Mouse (Mus musculus) stomach, embryonic 14.5 days (tissue): ENCODE results near the gene Sgo1. TPM values are rescaled to one million over a fixed set of nuclear protein-coding genes. Genes with fewer than 3 reads are reported as not detected.
A peak's percentile ranks its signal among the peaks of the same experiment; 100 is the strongest.

ENCODE experiments used
- ATAC-seq: fragments of 200-750 bp; cut with Nextera tagmentation; 2 replicates; pipeline ENCODE4 v1.8.0; 2017; ENCODE audit warnings: low read depth, moderate TSS enrichment; ENCODE audit not compliant: insufficient number of reproducible peaks, insufficient read depth, low FRiP score
- H3K27ac ChIP-seq: fragments of 300-500 bp; sonication (generic); 2 replicates; pipeline ENCODE4 v1.5.1; 2014; ENCODE audit warnings: mild to moderate bottlenecking, low read length, moderate library complexity, mixed read lengths
- H3K27me3 ChIP-seq: fragments of 300-500 bp; sonication (generic); 2 replicates; pipeline ENCODE4 v1.6.1; 2014; ENCODE audit warnings: low read length, control low read depth, mixed read lengths; ENCODE audit not compliant: control insufficient read depth, insufficient read depth
- H3K36me3 ChIP-seq: fragments of 300-500 bp; sonication (generic); 2 replicates; pipeline ENCODE4 v1.6.1; 2014; ENCODE audit warnings: mild to moderate bottlenecking, control low read depth, low read length, moderate library complexity, mixed read lengths; ENCODE audit not compliant: control insufficient read depth, insufficient read depth
- H3K4me1 ChIP-seq: fragments of 300-500 bp; sonication (generic); 2 replicates; pipeline ENCODE4 v1.6.1; 2014; ENCODE audit warnings: low read length, control low read depth, mixed read lengths; ENCODE audit not compliant: control insufficient read depth, insufficient read depth
- H3K4me2 ChIP-seq: fragments of 300-500 bp; sonication (generic); replicated peaks from 2 replicates; pipeline ENCODE4 v1.6.1; 2014; ENCODE audit warnings: low read depth, low read length, control low read depth
- H3K4me3 ChIP-seq: fragments of 300-500 bp; sonication (generic); 2 replicates; pipeline ENCODE4 v1.5.1; 2014; ENCODE audit warnings: low read depth, low read length, control low read depth
- H3K9ac ChIP-seq: fragments of 300-500 bp; sonication (generic); replicated peaks from 2 replicates; pipeline ENCODE4 v1.6.1; 2014; ENCODE audit warnings: low read depth, mild to moderate bottlenecking, control low read depth, low read length, moderate library complexity, mixed read lengths
- H3K9me3 ChIP-seq: fragments of 300-500 bp; sonication (generic); 2 replicates; pipeline ENCODE4 v1.6.1; 2016; ENCODE audit warnings: low read depth, low read length, control low read depth; ENCODE audit not compliant: control insufficient read depth
- WGBS: fragments of 180-500 bp; shearing (Covaris S2); extraction: QIAGEN DNeasy Blood & Tissue Kit; methylation state at CpG from one replicate; pipeline ENCODE4 v1.1.7; 2014; 5-methylcytosine and 5-hydroxymethylcytosine counted together
- polyA plus RNA-seq: library from polyadenylated mRNA; unstranded; fragments of >200 nt; fragmentation: Nextera tagmentation; extraction: Ambion mirVana; gene quantifications from 2 replicates; pipeline ENCODE4 v1.2.1, GENCODE M21; 2014

Gene Sgo1
- polyA plus RNA-seq, 1 experiment from 2014 or later, result 47.0 TPM

DNA sequence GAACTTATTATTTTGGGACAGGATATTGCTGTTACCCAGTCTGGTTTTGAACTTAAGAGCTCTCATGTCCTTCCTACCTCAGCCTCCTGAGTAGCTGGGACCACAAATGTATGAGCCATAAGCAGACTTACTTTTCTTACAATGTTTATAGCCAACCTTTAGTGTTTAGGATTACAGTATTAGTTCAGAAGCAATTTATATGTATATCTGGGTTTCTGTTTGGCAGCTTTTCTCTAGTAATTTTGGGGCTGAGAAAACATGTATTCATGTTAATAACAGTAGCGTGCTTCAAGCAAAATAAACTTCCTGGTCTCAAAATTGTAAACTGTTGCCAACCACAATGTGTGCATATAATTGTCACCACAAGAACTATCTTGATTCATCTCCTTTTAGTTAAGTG lies 812 bp downstream of the Sgo1 start:
- H3K36me3 ChIP-seq, result peaks cover 21% of the 10 kb centered on the region; the same call in 1 of the 2 replicates
- ATAC-seq, result no peak
- no peak overlapping the region for H3K27ac ChIP-seq
- peak overlapping the region; percentile 41 for H3K9ac ChIP-seq
- WGBS, result 5% methylated on average over 1 of the region's 1 CpGs
- H3K4me1 ChIP-seq, result 0 out of 2 replicates have a peak, but pooled peaks cover 3% of the 10 kb centered on the region
- H3K4me2 ChIP-seq, result peak overlapping the region; percentile 59
- peak overlapping the region; percentile 57 for H3K4me3 ChIP-seq
- no peaks in the 10 kb centered on the region for H3K9me3 ChIP-seq
- H3K27me3 ChIP-seq, result no peaks in the 10 kb centered on the region

DNA sequence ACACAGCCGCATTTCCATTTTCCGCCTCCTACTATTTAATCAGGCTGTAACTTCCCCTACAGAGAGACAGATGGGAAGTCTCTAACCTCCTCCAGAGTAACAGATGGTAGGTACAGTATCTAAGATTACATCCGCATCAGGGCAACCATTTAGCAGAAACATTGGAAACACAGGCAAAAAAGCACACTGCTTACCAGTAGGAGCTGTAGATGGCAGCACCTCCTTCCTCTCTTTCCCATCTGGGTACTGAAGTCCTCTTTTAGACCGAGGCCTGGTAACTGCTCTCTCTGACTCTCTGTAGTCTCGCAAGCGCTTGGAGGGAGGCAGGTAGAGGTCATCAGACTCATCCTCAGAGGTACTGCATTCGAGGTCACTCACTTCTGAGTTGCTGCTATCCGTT lies 10.4 kb downstream of the Sgo1 start:
- no peak overlapping the region for H3K27ac ChIP-seq
- H3K4me1 ChIP-seq, result no peaks in the 10 kb centered on the region
- H3K27me3 ChIP-seq, result no peaks in the 10 kb centered on the region
- peaks cover 57% of the 10 kb centered on the region for H3K36me3 ChIP-seq
- H3K4me2 ChIP-seq, result no peak overlapping the region
- no peak overlapping the region for H3K9ac ChIP-seq
- WGBS, result 78% methylated on average over 8 of the region's 8 CpGs
- H3K9me3 ChIP-seq, result no peaks in the 10 kb centered on the region
- H3K4me3 ChIP-seq, result no peak overlapping the region
- 0 out of 2 replicates have a peak, but pooled peaks have one; percentile 37 for ATAC-seq

DNA sequence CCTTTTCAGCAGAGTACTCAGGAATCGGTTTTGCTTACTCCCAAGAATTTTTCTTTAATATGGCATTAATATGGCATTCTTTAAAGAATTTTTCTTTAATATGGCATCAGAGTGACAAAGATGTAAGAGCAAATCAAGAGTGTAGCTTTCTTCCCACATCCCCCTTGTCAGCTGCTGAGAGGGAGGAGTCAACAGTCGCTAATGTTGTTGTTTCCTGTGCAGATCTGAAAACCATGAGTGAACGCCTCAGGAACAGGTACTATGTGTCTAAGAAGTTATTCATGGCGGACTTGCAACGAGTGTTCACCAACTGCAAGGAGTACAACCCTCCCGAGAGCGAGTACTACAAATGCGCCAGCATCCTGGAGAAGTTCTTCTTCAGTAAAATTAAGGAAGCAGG lies 18.7 kb downstream of the Sgo1 start:
- no peak overlapping the region for H3K27ac ChIP-seq
- no peak for ATAC-seq
- H3K9ac ChIP-seq, result no peak overlapping the region
- H3K4me2 ChIP-seq, result no peak overlapping the region
- 93% methylated on average over 8 of the region's 8 CpGs for WGBS
- H3K4me1 ChIP-seq, result no peaks in the 10 kb centered on the region
- peaks cover 18% of the 10 kb centered on the region; the same call in 1 of the 2 replicates for H3K36me3 ChIP-seq
- no peaks in the 10 kb centered on the region for H3K9me3 ChIP-seq
- no peaks in the 10 kb centered on the region for H3K27me3 ChIP-seq
- no peak overlapping the region for H3K4me3 ChIP-seq

DNA sequence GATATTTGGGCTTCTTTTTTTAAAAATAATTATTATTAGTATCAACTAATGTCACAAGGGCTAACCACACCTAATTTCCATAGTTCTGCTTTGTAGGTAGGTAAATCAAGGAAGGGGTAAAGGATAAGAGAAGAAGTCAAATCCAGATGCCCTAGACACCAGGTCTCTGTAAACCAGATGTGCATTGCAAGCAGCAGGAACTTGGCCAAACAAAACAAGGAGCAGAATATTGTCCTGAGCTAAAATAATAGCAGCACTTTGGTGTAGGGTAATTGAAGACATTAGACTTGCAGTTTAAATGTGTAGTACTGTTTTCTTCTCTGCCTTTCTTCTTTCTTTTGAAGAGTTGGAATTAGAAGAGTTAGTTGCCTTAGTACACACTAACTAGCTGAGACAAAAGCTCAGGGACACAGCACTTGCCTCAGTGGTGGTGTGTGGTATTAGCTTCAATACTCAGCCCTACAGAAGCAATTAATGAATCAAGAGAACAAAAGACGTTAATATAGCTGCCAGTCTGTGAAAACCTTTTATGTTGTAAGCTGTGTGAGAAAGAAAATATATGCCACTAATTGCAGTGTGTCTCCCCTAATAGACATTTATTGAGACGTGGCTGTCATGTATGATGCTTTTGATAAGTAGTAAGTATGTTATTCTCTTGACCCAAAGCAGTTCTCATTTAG lies 24.3 kb downstream of the Sgo1 start:
- Histone ChIP-seq H3K27me3 (no peaks in the 10 kb centered on the region), H3K4me2 (no peak overlapping the region), H3K27ac (no peak overlapping the region), H3K4me3 (no peak overlapping the region), H3K9ac (no peak overlapping the region), H3K9me3 (no peaks in the 10 kb centered on the region), H3K4me1 (no peaks in the 10 kb centered on the region), H3K36me3 (peaks cover 5% of the 10 kb centered on the region; the same call in 1 of the 2 replicates)
- 79% methylated on average over 2 of the region's 2 CpGs for WGBS
- no peak for ATAC-seq

DNA sequence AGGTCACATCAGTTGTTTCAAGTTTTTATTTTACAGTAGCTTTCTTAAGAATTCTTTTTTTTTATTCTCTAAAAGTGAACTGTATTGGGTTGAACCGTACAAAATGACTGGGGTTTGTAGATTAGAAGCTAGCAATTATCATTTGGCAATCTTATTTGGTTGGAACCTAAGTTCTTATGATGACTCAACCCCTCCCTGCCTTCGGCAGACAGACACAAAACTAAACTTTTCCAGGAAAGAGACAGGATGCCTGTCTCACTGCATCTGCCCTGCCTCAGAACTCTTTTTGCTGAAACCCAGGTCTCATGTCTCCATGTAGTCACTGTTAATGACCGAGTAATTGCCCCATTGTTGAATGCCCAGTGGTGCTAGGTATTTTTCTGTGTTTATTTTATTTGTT lies 24.9 kb downstream of the Sgo1 start:
- H3K27ac ChIP-seq, result no peak overlapping the region
- H3K27me3 ChIP-seq, result no peaks in the 10 kb centered on the region
- no peak overlapping the region for H3K4me3 ChIP-seq
- no peak overlapping the region for H3K4me2 ChIP-seq
- no peak for ATAC-seq
- WGBS, result 88% methylated on average over 3 of the region's 3 CpGs
- peaks cover 5% of the 10 kb centered on the region; the same call in 1 of the 2 replicates for H3K36me3 ChIP-seq
- no peaks in the 10 kb centered on the region for H3K9me3 ChIP-seq
- H3K9ac ChIP-seq, result no peak overlapping the region
- H3K4me1 ChIP-seq, result no peaks in the 10 kb centered on the region

DNA sequence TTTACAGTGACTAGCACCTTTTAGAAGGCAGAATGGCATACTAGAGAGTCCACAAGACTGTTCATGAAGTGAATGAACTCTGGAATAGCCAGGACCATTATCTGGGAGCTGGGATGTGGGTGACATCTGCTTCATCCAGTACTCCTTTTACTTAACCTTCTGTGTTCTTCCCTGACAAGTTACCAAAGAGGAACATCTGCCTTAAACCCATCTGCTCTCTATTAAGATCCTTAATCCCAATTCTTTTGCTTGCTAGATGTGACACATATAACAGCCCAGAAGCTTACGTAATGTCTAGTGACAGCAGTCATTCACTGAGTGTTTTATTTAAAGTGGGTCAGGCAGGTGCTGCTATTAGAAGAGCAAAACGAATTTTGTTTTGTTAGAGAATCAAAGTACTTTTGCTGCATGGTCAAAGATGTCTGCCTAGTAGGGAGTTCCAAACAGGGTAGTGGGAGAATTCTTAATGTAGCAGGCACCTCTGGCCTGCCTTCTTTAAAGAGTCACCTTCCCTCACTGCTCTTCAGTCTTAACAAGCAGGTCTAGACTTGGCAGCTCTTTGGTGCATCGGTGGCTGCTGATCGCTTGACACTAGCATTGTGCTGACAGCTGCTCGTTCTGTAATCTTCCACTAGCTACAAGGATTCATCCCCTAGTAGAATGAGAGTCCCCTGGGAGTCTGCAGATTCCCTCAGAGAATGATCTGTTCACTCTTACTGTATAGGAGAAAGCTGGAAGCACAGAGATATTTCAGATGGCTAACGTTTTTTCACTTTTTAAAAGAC lies 27.9 kb downstream of the Sgo1 start:
- H3K27me3 ChIP-seq, result no peaks in the 10 kb centered on the region
- H3K4me3 ChIP-seq, result no peak overlapping the region
- WGBS, result 82% methylated on average over 6 of the region's 6 CpGs
- H3K36me3 ChIP-seq, result peaks cover 5% of the 10 kb centered on the region; the same call in 1 of the 2 replicates
- no peak overlapping the region for H3K9ac ChIP-seq
- no peak overlapping the region for H3K4me2 ChIP-seq
- H3K4me1 ChIP-seq, result no peaks in the 10 kb centered on the region
- no peak for ATAC-seq
- no peaks in the 10 kb centered on the region for H3K9me3 ChIP-seq
- H3K27ac ChIP-seq, result no peak overlapping the region

DNA sequence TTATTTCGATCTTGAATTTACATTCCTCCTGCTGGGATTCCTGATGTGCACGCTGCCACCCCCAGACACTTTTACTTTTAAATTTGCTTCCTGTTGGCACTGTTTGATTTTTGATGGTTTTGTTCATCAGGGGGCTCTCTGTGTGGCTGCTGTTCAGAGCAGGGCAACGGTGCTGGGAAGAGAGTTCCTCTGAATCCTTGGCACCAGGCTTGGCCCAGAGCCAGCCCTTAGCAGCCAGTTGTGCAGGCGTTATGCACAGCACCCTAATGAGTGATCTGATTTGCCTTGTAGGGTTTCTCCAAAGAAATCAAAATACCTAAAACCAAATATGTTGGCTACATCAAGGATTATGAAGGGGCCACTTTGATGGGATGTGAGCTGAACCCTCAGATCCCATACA lies 29.4 kb downstream of the Sgo1 start:
- Histone ChIP-seq H3K27me3 (no peaks in the 10 kb centered on the region), H3K27ac (no peak overlapping the region), H3K9me3 (no peaks in the 10 kb centered on the region), H3K36me3 (peaks cover 5% of the 10 kb centered on the region), H3K9ac (no peak overlapping the region), H3K4me3 (no peak overlapping the region), H3K4me2 (no peak overlapping the region), H3K4me1 (no peaks in the 10 kb centered on the region)
- no peak for ATAC-seq
- 71% methylated on average over 4 of the region's 4 CpGs for WGBS

DNA sequence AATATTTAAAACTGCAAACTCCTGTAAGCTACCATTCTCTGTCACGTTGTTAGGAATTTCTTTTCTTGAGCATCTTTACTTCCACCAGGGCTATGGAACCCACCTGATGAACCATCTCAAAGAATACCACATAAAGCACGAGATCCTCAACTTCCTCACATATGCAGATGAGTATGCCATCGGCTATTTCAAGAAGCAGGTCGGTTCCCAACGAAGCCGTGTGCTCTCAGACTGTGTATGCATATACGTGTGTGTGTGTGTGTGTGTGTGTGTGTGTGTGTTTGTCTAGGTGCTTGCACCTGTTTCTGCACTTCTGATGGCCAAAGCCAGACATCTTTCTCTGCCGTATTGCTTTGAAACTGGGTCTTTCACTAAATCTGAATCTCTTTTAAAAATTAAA lies 29.9 kb downstream of the Sgo1 start:
- 82% methylated on average over 8 of the region's 8 CpGs for WGBS
- no peak overlapping the region for H3K9ac ChIP-seq
- no peak overlapping the region for H3K4me2 ChIP-seq
- H3K4me1 ChIP-seq, result no peaks in the 10 kb centered on the region
- ATAC-seq, result no peak
- no peak overlapping the region for H3K27ac ChIP-seq
- H3K9me3 ChIP-seq, result no peaks in the 10 kb centered on the region
- H3K4me3 ChIP-seq, result no peak overlapping the region
- H3K36me3 ChIP-seq, result peaks cover 5% of the 10 kb centered on the region
- no peaks in the 10 kb centered on the region for H3K27me3 ChIP-seq
